ENCODE assay signal across 28 mouse cellular contexts in the genomic region with DNA sequence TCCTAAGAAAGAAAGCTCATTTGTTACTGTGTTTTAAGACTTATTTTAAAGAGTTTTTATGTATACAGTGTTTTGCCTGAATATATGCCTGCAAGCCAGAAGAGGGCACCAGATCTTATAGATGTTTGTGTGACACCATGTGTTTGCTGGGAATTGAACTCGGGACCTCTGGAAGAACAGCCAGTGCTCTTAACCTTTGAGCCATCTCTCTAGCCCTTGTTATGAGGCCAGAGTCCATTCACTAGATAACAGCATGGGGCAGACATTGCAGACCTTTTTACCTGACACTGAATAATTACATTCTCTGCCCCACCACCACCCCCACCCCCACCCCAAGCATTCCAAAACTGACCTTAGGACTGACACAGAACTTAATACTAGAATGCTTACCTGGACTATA. TPM values are rescaled to one million over a fixed set of nuclear protein-coding genes. Genes with fewer than 3 reads are reported as not detected.
DNase-seq lines count a peak whose midpoint lies in the region; ATAC-seq and TF ChIP-seq lines count a peak whose summit lies in the region.
"Had no signal": no experiment of that assay in that cellular context is flagged by ENCODE, and none has a peak within 500 bp of the region (broad histone marks: within the 10 kb centered on the region; RNA-seq: fewer than 3 reads in every experiment).

No protein-coding gene starts in this region.

- H3K9me3 ChIP-seq in kidney, embryonic 15.5 days (replicated peaks): no peaks in the 10 kb centered on the region
- H3K9me3 ChIP-seq in liver, embryonic 12.5 days (replicated peaks): no peaks in the 10 kb centered on the region
- H3K9me3 ChIP-seq in liver, postnatal 0 days (ENCODE audit: low read length): no peaks in the 10 kb centered on the region
- H3K9me3 ChIP-seq: embryonic facial prominence, embryonic 13.5 days; forebrain, embryonic 12.5 days; heart, embryonic 10.5 days; limb, embryonic 15.5 days; lung, embryonic 15.5 days; stomach, embryonic 15.5 days had no signal

- no peak for TF ChIP-seq CTCF in liver, adult 2 months (IDR thresholded peaks at IDR 0.05; ENCODE audit: low read depth, low read length)
- no peak for TF ChIP-seq CTCF in liver, postnatal 0 days (IDR thresholded peaks at IDR 0.05; ENCODE audit: low read depth)

- peak; percentile 81 for DNase-seq in kidney, adult 9 months
- peak; percentile 72 for DNase-seq in liver, adult 2 months (ENCODE audit: extremely low read depth, low read depth, low spot score)
- DNase-seq in NIH3T3 (ENCODE audit: low read depth): peak; percentile 23
- DNase-seq in liver, postnatal 0 days: no peak
- no peak for DNase-seq in lung, postnatal 10 days
- DNase-seq: adrenal gland, postnatal 10 days; cerebellum, adult 2 months; cerebellum, postnatal 36 days; embryo, embryonic 11 days; gastrocnemius, postnatal 36 days; kidney, adult 18-20 months; left cerebral cortex, postnatal 4 days; right cerebral cortex, adult 18-20 months; right cerebral cortex, postnatal 4 days; thymus, postnatal 25 days had no signal

- no peak overlapping the region for H3K4me3 ChIP-seq in kidney, embryonic 15.5 days (replicated peaks)
- H3K4me3 ChIP-seq in liver, adult 2 months (ENCODE audit: insufficient read depth, low read depth, low read length): no peak overlapping the region
- H3K4me3 ChIP-seq in liver, embryonic 12.5 days: no peak overlapping the region
- no peak overlapping the region for H3K4me3 ChIP-seq in liver, postnatal 0 days (ENCODE audit: low read depth, low read length)
- H3K4me3 ChIP-seq: embryonic facial prominence, embryonic 13.5 days; erythroblast, embryonic 14.5 days; forebrain, embryonic 12.5 days; heart, embryonic 10.5 days; limb, embryonic 15.5 days; lung, embryonic 15.5 days; stomach, embryonic 15.5 days had no signal

- H3K36me3 ChIP-seq in kidney, embryonic 15.5 days: peaks cover 63% of the 10 kb centered on the region
- peaks cover 12% of the 10 kb centered on the region for H3K36me3 ChIP-seq in liver, adult 2 months (ENCODE audit: control insufficient read depth, insufficient read depth, low read length)
- peaks cover 59% of the 10 kb centered on the region for H3K36me3 ChIP-seq in liver, embryonic 12.5 days
- peaks cover 16% of the 10 kb centered on the region; the same call in 1 of the 2 replicates for H3K36me3 ChIP-seq in liver, postnatal 0 days (replicated peaks; ENCODE audit: insufficient read depth, low read length)

- WGBS in kidney, embryonic 15.5 days: 97% methylated on average over 1 of the region's 1 CpGs
- WGBS in liver, adult 2 months: 13% methylated on average over 1 of the region's 1 CpGs
- WGBS in liver, embryonic 12.5 days (ENCODE audit: insufficient replicate concordance): 76% methylated on average over 1 of the region's 1 CpGs
- WGBS in liver, postnatal 0 days (ENCODE audit: insufficient replicate concordance): 54% methylated on average over 1 of the region's 1 CpGs

- H3K4me2 ChIP-seq in kidney, embryonic 15.5 days: no peak overlapping the region
- no peak overlapping the region for H3K4me2 ChIP-seq in liver, embryonic 12.5 days
- H3K4me2 ChIP-seq in liver, postnatal 0 days (ENCODE audit: low read depth, low read length): no peak overlapping the region
- H3K4me2 ChIP-seq: embryonic facial prominence, embryonic 13.5 days; forebrain, embryonic 12.5 days; limb, embryonic 15.5 days; lung, embryonic 15.5 days; stomach, embryonic 15.5 days had no signal

- no peak for ATAC-seq in kidney, embryonic 15.5 days (replicated peaks; ENCODE audit: low FRiP score)
- ATAC-seq in liver, embryonic 12.5 days: no peak
- peak; percentile 54 for ATAC-seq in liver, postnatal 0 days
- ATAC-seq: hindbrain, embryonic 16.5 days; midbrain, embryonic 16.5 days had no signal

- no peak overlapping the region for H3K27ac ChIP-seq in kidney, embryonic 15.5 days
- H3K27ac ChIP-seq in liver, adult 2 months (replicated peaks; ENCODE audit: insufficient read depth, low read depth, low read length): no peak overlapping the region
- H3K27ac ChIP-seq in liver, embryonic 12.5 days: no peak overlapping the region
- no peak overlapping the region for H3K27ac ChIP-seq in liver, postnatal 0 days (ENCODE audit: low read depth)
- H3K27ac ChIP-seq: embryonic facial prominence, embryonic 13.5 days; forebrain, embryonic 12.5 days; heart, embryonic 10.5 days; limb, embryonic 15.5 days; lung, embryonic 15.5 days; macrophage; stomach, embryonic 15.5 days had no signal

- H3K79me2 ChIP-seq in liver, adult 2 months (ENCODE audit: control insufficient read depth, insufficient read depth, low read length): peaks cover 5% of the 10 kb centered on the region; the same call in 1 of the 2 replicates

- H3K27me3 ChIP-seq in kidney, embryonic 15.5 days: no peaks in the 10 kb centered on the region
- no peaks in the 10 kb centered on the region for H3K27me3 ChIP-seq in liver, adult 2 months (ENCODE audit: control insufficient read depth, insufficient read depth, low read length)
- no peaks in the 10 kb centered on the region for H3K27me3 ChIP-seq in liver, embryonic 12.5 days (replicated peaks)
- no peaks in the 10 kb centered on the region for H3K27me3 ChIP-seq in liver, postnatal 0 days (ENCODE audit: insufficient read depth, low read length)
- H3K27me3 ChIP-seq: embryonic facial prominence, embryonic 13.5 days; forebrain, embryonic 12.5 days; limb, embryonic 15.5 days; lung, embryonic 15.5 days; stomach, embryonic 15.5 days had no signal

- no peak overlapping the region for H3K9ac ChIP-seq in kidney, embryonic 15.5 days
- no peak overlapping the region for H3K9ac ChIP-seq in liver, adult 2 months (ENCODE audit: low read depth, low read length)
- no peak overlapping the region for H3K9ac ChIP-seq in liver, embryonic 12.5 days
- no peak overlapping the region for H3K9ac ChIP-seq in liver, postnatal 0 days (replicated peaks)
- H3K9ac ChIP-seq: embryonic facial prominence, embryonic 13.5 days; forebrain, embryonic 12.5 days; limb, embryonic 15.5 days; lung, embryonic 15.5 days; stomach, embryonic 15.5 days had no signal

- TF ChIP-seq EP300 in liver, postnatal 0 days (IDR thresholded peaks at IDR 0.05; ENCODE audit: low read depth): no peak

- no peak for TF ChIP-seq POLR2A in liver, adult 2 months (IDR thresholded peaks at IDR 0.05; ENCODE audit: extremely low read depth, insufficient read depth, low read length)

- peaks cover 35% of the 10 kb centered on the region for H3K4me1 ChIP-seq in kidney, embryonic 15.5 days
- peaks cover 18% of the 10 kb centered on the region for H3K4me1 ChIP-seq in liver, adult 2 months (ENCODE audit: control insufficient read depth, insufficient read depth, low read length)
- peaks cover 21% of the 10 kb centered on the region for H3K4me1 ChIP-seq in liver, embryonic 12.5 days
- peaks cover 19% of the 10 kb centered on the region for H3K4me1 ChIP-seq in liver, postnatal 0 days (ENCODE audit: insufficient read depth)

RNA-seq across cellular contexts. Expression of gene Nme2, which starts 6.0 kb away (rescaled TPM):
- 262 and 314 TPM in 2 replicates for polyA plus RNA-seq in kidney, embryonic 15.5 days (2015; fragmentation: Nextera tagmentation; extraction: Ambion mirVana)
- total RNA-seq in liver, adult 2 months (2014; rRNA removed): 363 and 370 TPM in 2 replicates
- polyA plus RNA-seq in liver, adult 2 months (2012; rRNA removed): 153 and 184 TPM in 2 replicates
- 76.4 and 76.8 TPM in 2 replicates for polyA plus RNA-seq in liver, embryonic 12.5 days (2016; fragmentation: Nextera tagmentation; extraction: Ambion mirVana)
- 166 and 188 TPM in 2 replicates for polyA plus RNA-seq in liver, postnatal 0 days (2015; fragmentation: Nextera tagmentation; extraction: Ambion mirVana)

RNA-seq across cellular contexts. Expression of gene Gm20390, which starts 18.0 kb away (rescaled TPM):
- 462 and 483 TPM in 2 replicates for polyA plus RNA-seq in kidney, embryonic 15.5 days (2015; fragmentation: Nextera tagmentation; extraction: Ambion mirVana)
- total RNA-seq in liver, adult 2 months (2014; rRNA removed): 46.7 and 64.4 TPM in 2 replicates
- 36.2 and 37.6 TPM in 2 replicates for polyA plus RNA-seq in liver, adult 2 months (2012; rRNA removed)
- 264 and 272 TPM in 2 replicates for polyA plus RNA-seq in liver, embryonic 12.5 days (2016; fragmentation: Nextera tagmentation; extraction: Ambion mirVana)
- polyA plus RNA-seq in liver, postnatal 0 days (2015; fragmentation: Nextera tagmentation; extraction: Ambion mirVana): 143 and 158 TPM in 2 replicates
- total RNA-seq: hematopoietic stem cell, adult 5-6 weeks had no signal

RNA-seq across cellular contexts. Expression of gene Nme1, which starts 18.3 kb away (rescaled TPM):
- 165 and 172 TPM in 2 replicates for polyA plus RNA-seq in kidney, embryonic 15.5 days (2015; fragmentation: Nextera tagmentation; extraction: Ambion mirVana)
- total RNA-seq in liver, adult 2 months (2014; rRNA removed): 20.7 and 36.2 TPM in 2 replicates
- 73.7 and 83.2 TPM in 2 replicates for polyA plus RNA-seq in liver, adult 2 months (2012; rRNA removed)
- 195 and 224 TPM in 2 replicates for polyA plus RNA-seq in liver, embryonic 12.5 days (2016; fragmentation: Nextera tagmentation; extraction: Ambion mirVana)
- 73.5 and 84.8 TPM in 2 replicates for polyA plus RNA-seq in liver, postnatal 0 days (2015; fragmentation: Nextera tagmentation; extraction: Ambion mirVana)

RNA-seq across cellular contexts. Expression of gene Spag9, which starts 45.8 kb away (rescaled TPM):
- 35.1 and 37.2 TPM in 2 replicates for polyA plus RNA-seq in kidney, embryonic 15.5 days (2015; fragmentation: Nextera tagmentation; extraction: Ambion mirVana)
- 52.4 and 58.5 TPM in 2 replicates for total RNA-seq in liver, adult 2 months (2014; rRNA removed)
- 9.8 and 12.2 TPM in 2 replicates for polyA plus RNA-seq in liver, adult 2 months (2012; rRNA removed)
- 18.0 and 19.6 TPM in 2 replicates for polyA plus RNA-seq in liver, embryonic 12.5 days (2016; fragmentation: Nextera tagmentation; extraction: Ambion mirVana)
- 21.3 and 22.8 TPM in 2 replicates for polyA plus RNA-seq in liver, postnatal 0 days (2015; fragmentation: Nextera tagmentation; extraction: Ambion mirVana)

Comparison
In these comparisons a context has a peak if more than half of its experiments do, and no peak if none do; other contexts are left out.
1. DNase-seq: peak in kidney, adult 9 months (single experiment), liver, adult 2 months (single experiment) and NIH3T3 (single experiment); none in liver, postnatal 0 days (single experiment) and lung, postnatal 10 days (single experiment).